Mouse (Mus musculus) brain, embryonic 14.5 days (tissue): ENCODE results near the gene Enpp5.

Experiments
- CTCF ChIP-seq: fragments of 200-500 bp; IDR thresholded peaks from 2 replicates; pipeline ENCODE4 v1.5.1; 2012; ENCODE audit warnings: inconsistent platforms, mild to moderate bottlenecking, moderate library complexity, borderline replicate concordance; ENCODE audit not compliant: insufficient read depth, insufficient read length; ENCODE audit errors: extremely low read depth
- POLR2A ChIP-seq: fragments of 200-500 bp; IDR thresholded peaks from 2 replicates; pipeline ENCODE4 v1.6.1; 2012; ENCODE audit warnings: mild to moderate bottlenecking, inconsistent platforms, borderline replicate concordance; ENCODE audit not compliant: poor library complexity, insufficient read depth, insufficient read length, severe bottlenecking; ENCODE audit errors: extremely low read depth

- TF ChIP-seq CTCF, result no peak
- no peak for TF ChIP-seq POLR2A
Measured at GRCm38 (mm10) chr17:44121366-44122100, 42.9 kb downstream of the Enpp5 start.
